Mouse (Mus musculus) MEL (cell line): ENCODE data around the gene Neurl2. TPM values are rescaled to one million over a fixed set of nuclear protein-coding genes. Genes with fewer than 3 reads are reported as not detected.

Experiments
- DNase-seq: peaks from one replicate; pipeline ENCODE4 v3.0.0; 2011; ENCODE audit warnings: low read depth, low spot score
- H3K27ac ChIP-seq: 2 replicates; pipeline ENCODE4 v1.5.1; 2012; ENCODE audit warnings: low read depth, mild to moderate bottlenecking, control low read depth, low read length, moderate library complexity; ENCODE audit not compliant: control insufficient read depth
- H3K27me3 ChIP-seq, 2 experiments: fragments of 150-350 bp in 1 of 2; sonication (generic) in 1 of 2; 2 replicates each; pipeline ENCODE4 v1.6.1; 2012; ENCODE audit warnings: low read length in 2 of 2, mild to moderate bottlenecking in 2 of 2, improper control_type of control experiment in 1 of 2, moderate library complexity in 1 of 2; ENCODE audit not compliant: insufficient read depth in 2 of 2, control insufficient read depth in 1 of 2
- H3K36me3 ChIP-seq, 2 experiments: 2 replicates each; pipeline ENCODE4 v1.6.1; 2012 to 2014; ENCODE audit warnings: low read length in 2 of 2, improper control_type of control experiment in 1 of 2, inconsistent platforms in 1 of 2, mild to moderate bottlenecking in 1 of 2; ENCODE audit not compliant: insufficient read depth in 2 of 2, control insufficient read depth in 1 of 2
- H3K4me1 ChIP-seq, 2 experiments: fragments of 150-350 bp in 1 of 2; sonication (generic) in 1 of 2; 2 replicates each; pipeline ENCODE4 v1.6.1; 2012; ENCODE audit warnings: low read length in 2 of 2, improper control_type of control experiment in 1 of 2, mild to moderate bottlenecking in 1 of 2; ENCODE audit not compliant: insufficient read depth in 2 of 2, control insufficient read depth in 1 of 2
- H3K4me3 ChIP-seq, 2 experiments: fragments of 150-350 bp in 1 of 2; sonication (generic) in 1 of 2; 2 replicates each; pipeline ENCODE4 v1.5.1; 2012; ENCODE audit warnings: low read depth in 2 of 2, low read length in 2 of 2, mild to moderate bottlenecking in 2 of 2, moderate library complexity in 2 of 2, control low read depth in 1 of 2, improper control_type of control experiment in 1 of 2; ENCODE audit not compliant: control insufficient read depth in 1 of 2, insufficient read depth in 1 of 2
- H3K79me2 ChIP-seq: 2 replicates; pipeline ENCODE4 v1.6.1; 2012; ENCODE audit warnings: mild to moderate bottlenecking, low read length, moderate library complexity; ENCODE audit not compliant: control insufficient read depth, poor library complexity, insufficient read depth
- H3K9ac ChIP-seq: 2 replicates; pipeline ENCODE4 v1.6.1; 2012; ENCODE audit warnings: low read depth, mild to moderate bottlenecking, control low read depth, low read length, moderate library complexity; ENCODE audit not compliant: control insufficient read depth, poor library complexity, severe bottlenecking
- H3K9me3 ChIP-seq: fragments of 150-350 bp; sonication (generic); replicated peaks from 2 replicates; pipeline ENCODE4 v1.6.1; 2012; ENCODE audit warnings: mild to moderate bottlenecking, low read length, improper control_type of control experiment, moderate library complexity; ENCODE audit not compliant: insufficient read depth
- BHLHE40 ChIP-seq: IDR thresholded peaks from 2 replicates; pipeline ENCODE4 v1.6.1; 2012; ENCODE audit warnings: low read depth, mild to moderate bottlenecking, inconsistent platforms, low read length, improper control_type of control experiment, borderline replicate concordance
- CHD1 ChIP-seq: IDR thresholded peaks from 2 replicates; pipeline ENCODE4 v1.6.1; 2012; ENCODE audit warnings: low read depth, mild to moderate bottlenecking, inconsistent platforms, low read length, improper control_type of control experiment
- CHD2 ChIP-seq: IDR thresholded peaks from 2 replicates; pipeline ENCODE4 v1.6.1; 2011; ENCODE audit warnings: low read length, improper control_type of control experiment
- CTCF ChIP-seq, 3 experiments: IDR thresholded peaks in 2 of 3; conservative IDR thresholded peaks in 1 of 3; 2 replicates each; pipeline ENCODE4 v1.5.1; 2011 to 2012; ENCODE audit warnings: low read length in 3 of 3, low read depth in 2 of 3, mild to moderate bottlenecking in 2 of 3, improper control_type of control experiment in 1 of 3, inconsistent platforms in 1 of 3, mixed read lengths in 1 of 3, moderate library complexity in 1 of 3; ENCODE audit not compliant: control insufficient read depth in 1 of 3, insufficient read depth in 1 of 3, poor library complexity in 1 of 3, severe bottlenecking in 1 of 3
- ELF1 ChIP-seq: IDR thresholded peaks from 2 replicates; pipeline ENCODE4 v1.6.1; 2014; ENCODE audit warnings: low read depth, mild to moderate bottlenecking, inconsistent platforms, low read length, improper control_type of control experiment, moderate library complexity
- EP300 ChIP-seq, 2 experiments: IDR thresholded peaks; 2 replicates each; pipeline ENCODE4 v1.6.1; 2011; ENCODE audit warnings: improper control_type of control experiment in 2 of 2, low read length in 2 of 2, low read depth in 1 of 2, mild to moderate bottlenecking in 1 of 2
- HCFC1 ChIP-seq: IDR thresholded peaks from 2 replicates; pipeline ENCODE4 v1.6.1; 2012; ENCODE audit warnings: low read depth, mild to moderate bottlenecking, inconsistent platforms, low read length, improper control_type of control experiment, moderate library complexity
- MAFK ChIP-seq: IDR thresholded peaks from 2 replicates; pipeline ENCODE4 v1.6.1; 2011; ENCODE audit warnings: low read depth, mild to moderate bottlenecking, low read length, improper control_type of control experiment, borderline replicate concordance
- MAX ChIP-seq: IDR thresholded peaks from 2 replicates; pipeline ENCODE4 v1.6.1; 2011; ENCODE audit warnings: low read length, improper control_type of control experiment
- MEF2A ChIP-seq: IDR thresholded peaks from 2 replicates; pipeline ENCODE4 v1.6.1; 2014; ENCODE audit warnings: low read depth, mild to moderate bottlenecking, inconsistent platforms, low read length, improper control_type of control experiment; ENCODE audit not compliant: poor library complexity, insufficient replicate concordance, severe bottlenecking; ENCODE audit errors: extremely low read depth
- MYC ChIP-seq: IDR thresholded peaks from 2 replicates; pipeline ENCODE4 v1.6.1; 2011; ENCODE audit warnings: low read depth, mild to moderate bottlenecking, low read length, improper control_type of control experiment, moderate library complexity
- NELFE ChIP-seq: IDR thresholded peaks from 2 replicates; pipeline ENCODE4 v1.6.1; 2011; ENCODE audit warnings: low read depth, low read length, improper control_type of control experiment
- NRF1 ChIP-seq: IDR thresholded peaks from 2 replicates; pipeline ENCODE4 v1.6.1; 2014; ENCODE audit warnings: low read depth, mild to moderate bottlenecking, inconsistent platforms, low read length, improper control_type of control experiment, moderate library complexity; ENCODE audit not compliant: poor library complexity, insufficient read depth, severe bottlenecking
- POLR2A ChIP-seq, 2 experiments: IDR thresholded peaks; 2 replicates each; pipeline ENCODE4 v1.6.1; 2011 to 2012; ENCODE audit warnings: low read length in 2 of 2, mild to moderate bottlenecking in 2 of 2, control low read depth in 1 of 2, improper control_type of control experiment in 1 of 2, low read depth in 1 of 2, moderate library complexity in 1 of 2; ENCODE audit not compliant: control insufficient read depth in 1 of 2, insufficient read depth in 1 of 2, poor library complexity in 1 of 2
- POLR2AphosphoS2 ChIP-seq: IDR thresholded peaks from 2 replicates; pipeline ENCODE4 v1.6.1; 2011; ENCODE audit warnings: low read length, improper control_type of control experiment
- RAD21 ChIP-seq: IDR thresholded peaks from 2 replicates; pipeline ENCODE4 v1.6.1; 2011; ENCODE audit warnings: mild to moderate bottlenecking, low read depth, low read length, improper control_type of control experiment
- TAL1 ChIP-seq: IDR thresholded peaks from 2 replicates; pipeline ENCODE4 v1.6.1; 2012; ENCODE audit warnings: mild to moderate bottlenecking, inconsistent platforms, low read length, moderate library complexity, mixed read lengths
- TBP ChIP-seq: IDR thresholded peaks from 2 replicates; pipeline ENCODE4 v1.8.0; 2011; ENCODE audit warnings: low read depth, low read length, improper control_type of control experiment
- USF1 ChIP-seq: IDR thresholded peaks from 2 replicates; pipeline ENCODE4 v1.6.1; 2014; ENCODE audit warnings: low read depth, mild to moderate bottlenecking, inconsistent platforms, low read length, improper control_type of control experiment, moderate library complexity
- USF2 ChIP-seq, 2 experiments: IDR thresholded peaks; 2 replicates each; pipeline ENCODE4 v1.6.1; 2011 to 2012; ENCODE audit warnings: improper control_type of control experiment in 2 of 2, low read length in 2 of 2, borderline replicate concordance in 1 of 2, inconsistent platforms in 1 of 2, low read depth in 1 of 2, mild to moderate bottlenecking in 1 of 2; ENCODE audit not compliant: insufficient read depth in 1 of 2
- ZKSCAN1 ChIP-seq: IDR thresholded peaks from 2 replicates; pipeline ENCODE4 v1.6.1; 2012; ENCODE audit warnings: low read depth, mild to moderate bottlenecking, inconsistent platforms, low read length, improper control_type of control experiment, moderate library complexity
- ZMIZ1 ChIP-seq: IDR thresholded peaks from 2 replicates; pipeline ENCODE4 v1.6.1; 2012; ENCODE audit warnings: low read depth, mild to moderate bottlenecking, inconsistent platforms, low read length, improper control_type of control experiment, moderate library complexity
- ZNF384 ChIP-seq: IDR thresholded peaks from 2 replicates; pipeline ENCODE4 v1.6.1; 2012; ENCODE audit warnings: low read depth, mild to moderate bottlenecking, inconsistent platforms, low read length, improper control_type of control experiment
- polyA plus RNA-seq, 2 experiments: library from polyadenylated mRNA; stranded (reverse) in 1 of 2; unstranded in 1 of 2; fragments of >175 nt in 1 of 2; fragments of >200 nt in 1 of 2; gene quantifications; 2 replicates each; pipeline versions ENCODE4 v1.2.1 to v1.2.4; 2012; ENCODE audit warnings: low replicate concordance in 2 of 2, low read depth in 1 of 2; ENCODE audit not compliant: insufficient read length in 2 of 2, insufficient read depth in 1 of 2, missing spikeins in 1 of 2
- total RNA-seq: library from RNA; depleted of rRNA; stranded (reverse); fragments of 300-350 nt; gene quantifications from 2 replicates; pipeline ENCODE4 v1.2.3, GENCODE M21; 2012

The Neurl2 gene
- total and polyA plus RNA-seq, 3 experiments = 1.6 to 2.6 TPM; not detected in 1

DNA sequence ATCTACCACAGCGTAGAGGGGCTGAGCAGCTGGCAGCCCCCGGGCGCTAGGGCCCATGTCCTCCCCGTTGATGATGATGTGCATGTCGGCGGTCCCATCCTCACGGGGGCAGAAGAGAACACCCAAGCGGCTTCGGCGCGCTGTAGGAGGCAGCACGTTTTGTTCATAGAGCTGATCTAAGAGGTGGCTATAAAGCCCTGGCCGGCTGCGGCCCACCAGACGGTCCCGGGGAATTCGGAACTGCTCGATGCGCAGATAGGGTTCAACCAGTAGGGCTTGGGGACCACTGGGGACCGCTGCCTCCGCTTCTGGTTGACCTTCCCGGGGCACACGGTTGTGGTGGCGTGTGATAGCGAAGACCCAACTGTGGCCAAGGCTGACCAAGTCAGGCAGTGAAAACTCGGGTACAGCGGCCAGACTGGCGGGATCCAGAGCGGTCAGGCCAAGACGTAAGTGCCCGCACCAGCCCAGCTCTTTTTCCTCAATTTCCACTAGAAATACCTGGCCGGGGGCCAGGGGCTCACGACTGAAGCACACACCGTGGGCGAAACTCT lies 431 bp downstream of the Neurl2 start, which contains the start of gene Ctsa (continued):
- TF ChIP-seq POLR2AphosphoS2 (no peak; the same call in 1 of the 2 replicates), HCFC1 (no peak), TBP (no peak; the same call in 1 of the 2 replicates), ELF1 (no peak), CHD1 (no peak), TAL1 (no peak), EP300 (IDR thresholded peaks at IDR 0.05; ENCODE audit: low read depth in 1 of 2, low read length in 2 of 2) (no peak), ZKSCAN1 (no peak), NRF1 (0 out of 2 replicates have a peak, but pooled peaks have one; percentile 20), CTCF (IDR thresholded peaks at IDR 0.05 in 2 of 3, conservative IDR thresholded peaks at IDR 0.05 in 1 of 3; ENCODE audit: control insufficient read depth in 1 of 3, insufficient read depth in 1 of 3, low read depth in 2 of 3, low read length in 3 of 3, poor library complexity in 1 of 3, severe bottlenecking in 1 of 3) (peak; percentile 37 to 64 (median 61)), CHD2 (no peak), POLR2A (IDR thresholded peaks at IDR 0.05; ENCODE audit: control insufficient read depth in 1 of 2, insufficient read depth in 1 of 2, low read depth in 1 of 2, low read length in 2 of 2, poor library complexity in 1 of 2) (peak; percentile 56; a peak in 2 of 4 replicates), NELFE (peak; percentile 69), MEF2A (no peak), MYC (no peak), ZMIZ1 (peak; percentile 36; the same call in 1 of the 2 replicates), BHLHE40 (no peak)
- TF ChIP-seq, all 39 proteins: peak for 12

DNA sequence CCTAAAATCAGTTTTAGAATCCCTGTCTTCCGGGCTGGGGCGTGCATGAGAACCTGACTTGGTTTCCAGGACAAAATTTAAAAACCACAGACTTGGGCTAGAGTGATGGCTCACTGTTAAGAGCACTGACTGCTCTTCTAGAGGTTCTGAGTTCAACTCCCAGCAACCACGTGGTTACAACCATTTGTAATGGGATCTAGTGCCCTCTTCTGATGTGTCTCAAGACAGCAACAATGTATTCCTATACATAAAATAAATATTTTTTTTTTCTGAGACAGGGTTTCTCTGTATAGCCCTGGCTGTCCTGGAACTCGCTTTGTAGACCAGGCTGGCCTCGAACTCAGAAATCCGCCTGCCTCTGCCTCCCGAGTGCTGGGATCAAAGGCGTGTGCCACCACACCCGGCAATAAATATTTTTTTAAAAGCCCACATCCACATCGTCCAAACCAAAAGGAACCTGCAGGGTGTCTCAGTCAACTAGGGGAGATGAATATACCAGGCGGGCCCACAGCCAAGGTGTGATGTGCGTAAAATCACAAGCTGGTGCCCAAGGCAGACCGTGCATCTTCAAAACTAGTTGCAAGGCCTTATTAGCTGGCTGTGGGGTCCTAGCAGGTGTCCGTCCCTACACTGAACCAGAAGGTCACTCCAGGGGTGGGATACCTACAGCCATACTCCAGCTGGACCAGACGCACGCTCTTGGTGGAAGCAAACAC lies 1.1 kb downstream of the Neurl2 start:
- Histone ChIP-seq H3K9ac (peak overlapping the region; percentile 82), H3K4me3 (peak overlapping the region; percentile 56 to 86; a peak in 3 of 4 replicates), H3K27ac (peak overlapping the region; percentile 51), H3K4me1 (peaks cover 0 to 14% of the 10 kb centered on the region in 2 experiments; a peak in 2 of 4 replicates), H3K36me3 (peaks cover 2 to 10% of the 10 kb centered on the region in 2 experiments; a peak in 2 of 4 replicates), H3K27me3 (no peaks in the 10 kb centered on the region), H3K79me2 (peaks cover 18% of the 10 kb centered on the region), H3K9me3 (no peaks in the 10 kb centered on the region)
- TF ChIP-seq MAFK (no peak), USF2 (IDR thresholded peaks at IDR 0.05; ENCODE audit: borderline replicate concordance in 1 of 2, insufficient read depth in 1 of 2, low read depth in 1 of 2, low read length in 2 of 2) (no peak), ZNF384 (peak; percentile 58; the same call in 1 of the 2 replicates), CTCF (IDR thresholded peaks at IDR 0.05 in 2 of 3, conservative IDR thresholded peaks at IDR 0.05 in 1 of 3; ENCODE audit: control insufficient read depth in 1 of 3, insufficient read depth in 1 of 3, low read depth in 2 of 3, low read length in 3 of 3, poor library complexity in 1 of 3, severe bottlenecking in 1 of 3) (peak in 1 of 3 experiments; percentile 16; a peak in 1 of 6 replicates), USF1 (peak; percentile 69), MAX (peak; percentile 70), RAD21 (peak; percentile 6), MYC (peak; percentile 76; the same call in 1 of the 2 replicates), BHLHE40 (no peak), TBP (peak; percentile 28; the same call in 1 of the 2 replicates)
- peak; percentile 47 for DNase-seq
